Comparison of ENCODE assay signal across 13 mouse cellular contexts in genomic region chr11:73207621-73208020, GRCm38 (mm10). TPM values are rescaled to one million over a fixed set of nuclear protein-coding genes. Genes with fewer than 3 reads are reported as not detected.
DNase-seq lines count a peak whose midpoint lies in the region; ATAC-seq and TF ChIP-seq lines count a peak whose summit lies in the region.
"Had no signal": no experiment of that assay in that cellular context is flagged by ENCODE, and none has a peak within 500 bp of the region (broad histone marks: within the 10 kb centered on the region; RNA-seq: fewer than 3 reads in every experiment).

No protein-coding gene starts in this region.

- H3K27ac ChIP-seq in left cerebral cortex, adult 2 months: no peak overlapping the region
- no peak overlapping the region for H3K27ac ChIP-seq in ES-E14 (ENCODE audit: insufficient read depth, low read depth, low read length, poor library complexity, severe bottlenecking)
- H3K27ac ChIP-seq: heart, embryonic 13.5 days; hindbrain, embryonic 14.5 days; limb, embryonic 15.5 days had no signal

- peak; percentile 57; the same call in 1 of the 2 replicates for ATAC-seq in megakaryocyte, adult 5-6 weeks (ENCODE audit: poor library complexity, severe bottlenecking)

- in situ Hi-C loops in ES-E14 (cut with MboI; ENCODE audit: low sequenced_read_pairs in 2 of 2, unreplicated experiment in 2 of 2): no loop called here

- TF ChIP-seq CTCF in left cerebral cortex, adult 2 months (IDR thresholded peaks at IDR 0.05): peak; percentile 29

- H3K36me3 ChIP-seq in ES-E14 (ENCODE audit: control insufficient read depth, insufficient read depth, low read length, poor library complexity, severe bottlenecking): no peaks in the 10 kb centered on the region
- H3K36me3 ChIP-seq: heart, embryonic 13.5 days; limb, embryonic 15.5 days had no signal

- no peak overlapping the region for H3K4me3 ChIP-seq in left cerebral cortex, adult 2 months
- H3K4me3 ChIP-seq in ES-E14 (ENCODE audit: insufficient read depth in 1 of 2, low read depth in 1 of 2, low read length in 2 of 2, poor library complexity in 1 of 2, severe bottlenecking in 1 of 2): no peak overlapping the region
- H3K4me3 ChIP-seq: heart, embryonic 13.5 days; limb, embryonic 15.5 days; myocyte had no signal

- no peaks in the 10 kb centered on the region for H3K9me3 ChIP-seq in ES-E14 (ENCODE audit: control insufficient read depth, insufficient read depth, low read depth, low read length)
- H3K9me3 ChIP-seq: heart, embryonic 13.5 days; limb, embryonic 15.5 days had no signal

- no peak for DNase-seq in left cerebral cortex, adult 2 months (ENCODE audit: extremely low spot score in 1 of 2, low spot score in 2 of 2)
- DNase-seq in left cerebral cortex, postnatal 14 days (ENCODE audit: low spot score in 2 of 2): no peak
- DNase-seq in B cell, adult 2 months: peak; percentile 19 to 25
- peak; percentile 39 for DNase-seq in ES-E14 (ENCODE audit: low read depth, low spot score)
- no peak for DNase-seq in urinary bladder, postnatal 4 days (ENCODE audit: low spot score in 2 of 2)
- DNase-seq in gastrocnemius, postnatal 14 days: no peak
- DNase-seq: adrenal gland, postnatal 10 days; embryo, embryonic 11 days had no signal

- no peak overlapping the region for H3K9ac ChIP-seq in ES-E14 (ENCODE audit: insufficient read depth, low read depth, low read length, poor library complexity, severe bottlenecking)
- H3K9ac ChIP-seq: heart, embryonic 13.5 days; hindbrain, embryonic 14.5 days; limb, embryonic 15.5 days had no signal

- H3K4me1 ChIP-seq in ES-E14 (ENCODE audit: control insufficient read depth in 2 of 2, insufficient read depth in 2 of 2, low read length in 2 of 2, poor library complexity in 1 of 2): no peaks in the 10 kb centered on the region
- H3K4me1 ChIP-seq: heart, embryonic 13.5 days; limb, embryonic 15.5 days had no signal

- intact Hi-C loops in left cerebral cortex, adult 2 months (cut with DNase I): no loop called here
- intact Hi-C loops in left cerebral cortex, postnatal 14 days (cut with DNase I): no loop called here
- intact Hi-C loops in gastrocnemius, postnatal 14 days (cut with DNase I; ENCODE audit: low total_unique reads): no loop called here

TF ChIP-seq in ES-E14, 5 proteins besides CTCF, POLR2A, EP300 and RAD21:
- TF ChIP-seq HCFC1 (IDR thresholded peaks at IDR 0.05; ENCODE audit: borderline replicate concordance, insufficient read depth, low read length) (no peak), ZNF384 (IDR thresholded peaks at IDR 0.05; ENCODE audit: low read depth, low read length) (peak; percentile 51; the same call in 1 of the 2 replicates), ZC3H11A (IDR thresholded peaks at IDR 0.05; ENCODE audit: borderline replicate concordance, low read depth, low read length) (peak; percentile 60; the same call in 1 of the 2 replicates)

RNA-seq across cellular contexts. Expression of gene Shpk, which starts 8.4 kb away (rescaled TPM):
- total RNA-seq in left cerebral cortex, adult 2 months (2021): 1 to 10 TPM; 2.7 to 2.9 TPM
- 1 to 10 TPM; 2.2 TPM for total RNA-seq in left cerebral cortex, postnatal 14 days (2021)
- 1.3 and 2.3 TPM in 2 replicates for total RNA-seq in ES-E14 (2012; rRNA removed)
- total RNA-seq in megakaryocyte, adult 5-6 weeks (2015): 1.1 and 1.6 TPM in 2 replicates
- total RNA-seq in megakaryocyte, adult 5-6 weeks (2017): 1.1 and 2.2 TPM in 2 replicates
- 1 to 10 TPM; 1.3 to 1.7 TPM for total RNA-seq in gastrocnemius, postnatal 14 days (2021)

RNA-seq across cellular contexts. Expression of gene Ctns, which starts 8.8 kb away (rescaled TPM):
- 10 to 100 TPM; 19.3 to 20.2 TPM for total RNA-seq in left cerebral cortex, adult 2 months (2021)
- 10 to 100 TPM; 15.5 to 18.9 TPM for total RNA-seq in left cerebral cortex, postnatal 14 days (2021)
- total RNA-seq in ES-E14 (2012; rRNA removed): 15.8 and 22.1 TPM in 2 replicates
- total RNA-seq in megakaryocyte, adult 5-6 weeks (2015): 18.4 and 19.3 TPM in 2 replicates
- total RNA-seq in megakaryocyte, adult 5-6 weeks (2017): 21.0 and 23.3 TPM in 2 replicates
- 1 to 10 TPM; 8.3 to 8.8 TPM for total RNA-seq in gastrocnemius, postnatal 14 days (2021)

RNA-seq across cellular contexts. Expression of gene Trpv1, which starts 26.5 kb away (rescaled TPM):
- total RNA-seq in left cerebral cortex, adult 2 months (2021): under 1 TPM in 1 of 2 experiments, not detected in 1; 0.27 TPM
- total RNA-seq in left cerebral cortex, postnatal 14 days (2021): under 1 TPM; 0.13 to 0.42 TPM
- 0.16 and 0.22 TPM in 2 replicates for total RNA-seq in ES-E14 (2012; rRNA removed)
- total RNA-seq in megakaryocyte, adult 5-6 weeks (2015): not detected in 2 replicates
- total RNA-seq in megakaryocyte, adult 5-6 weeks (2017): not detected in 2 replicates
- total RNA-seq in gastrocnemius, postnatal 14 days (2021): under 1 TPM; 0.11 to 0.16 TPM

RNA-seq across cellular contexts. Expression of gene Tax1bp3, which starts 30.7 kb away (rescaled TPM):
- 1 to 10 TPM; 9.4 to 9.6 TPM for total RNA-seq in left cerebral cortex, adult 2 months (2021)
- total RNA-seq in left cerebral cortex, postnatal 14 days (2021): 10 to 100 TPM; 14.5 to 16.3 TPM
- 18.4 and 55.0 TPM in 2 replicates for total RNA-seq in ES-E14 (2012; rRNA removed)
- total RNA-seq in megakaryocyte, adult 5-6 weeks (2015): 13.7 and 19.9 TPM in 2 replicates
- 16.8 and 18.5 TPM in 2 replicates for total RNA-seq in megakaryocyte, adult 5-6 weeks (2017)
- total RNA-seq in gastrocnemius, postnatal 14 days (2021): 10 to 100 TPM; 18.9 to 21.7 TPM

RNA-seq across cellular contexts. Expression of gene Emc6, which starts 30.8 kb away (rescaled TPM):
- 10 to 100 TPM; 54.6 to 55.2 TPM for total RNA-seq in left cerebral cortex, adult 2 months (2021)
- total RNA-seq in left cerebral cortex, postnatal 14 days (2021): 10 to 100 TPM; 67.0 to 70.3 TPM
- 80.7 and 95.4 TPM in 2 replicates for total RNA-seq in ES-E14 (2012; rRNA removed)
- total RNA-seq in megakaryocyte, adult 5-6 weeks (2015): 42.9 and 53.0 TPM in 2 replicates
- total RNA-seq in megakaryocyte, adult 5-6 weeks (2017): 28.7 and 29.0 TPM in 2 replicates
- 10 to 100 TPM; 66.9 to 77.6 TPM for total RNA-seq in gastrocnemius, postnatal 14 days (2021)

Comparison
In these comparisons a context has a peak if more than half of its experiments do, and no peak if none do; other contexts are left out.
1. DNase-seq: peak in B cell, adult 2 months (2 of 2) and ES-E14 (single experiment); none in left cerebral cortex, adult 2 months (0 of 2), left cerebral cortex, postnatal 14 days (0 of 2), urinary bladder, postnatal 4 days (0 of 2) and gastrocnemius, postnatal 14 days (single experiment).